Mouse (Mus musculus) forebrain, postnatal 0 days (tissue): ENCODE results near the gene Pef1. TPM values are rescaled to one million over a fixed set of nuclear protein-coding genes. Genes with fewer than 3 reads are reported as not detected.

ENCODE experiments used
- ATAC-seq: fragments of 200-750 bp; cut with Nextera tagmentation; 2 replicates; pipeline ENCODE4 v1.8.0; 2017; ENCODE audit warnings: mild to moderate bottlenecking, moderate library complexity
- DNase-seq: peaks from one replicate; pipeline ENCODE4 v3.0.0-alpha.2; 2015
- H3K27ac ChIP-seq: fragments of 300-500 bp; sonication (generic); 2 replicates; pipeline ENCODE4 v1.5.1; 2014; ENCODE audit warnings: low read depth, mild to moderate bottlenecking, antibody characterized with exemption, low read length, moderate library complexity, mixed read lengths
- H3K27me3 ChIP-seq: fragments of 300-500 bp; sonication (generic); 2 replicates; pipeline ENCODE4 v1.6.1; 2014; ENCODE audit warnings: mild to moderate bottlenecking, low read length, mixed read lengths; ENCODE audit not compliant: insufficient read depth
- H3K36me3 ChIP-seq: fragments of 300-500 bp; sonication (generic); 2 replicates; pipeline ENCODE4 v1.6.1; 2014; ENCODE audit warnings: mild to moderate bottlenecking, moderate library complexity; ENCODE audit not compliant: insufficient read depth
- H3K4me1 ChIP-seq: fragments of 300-500 bp; sonication (generic); 2 replicates; pipeline ENCODE4 v1.6.1; 2014; ENCODE audit warnings: antibody characterized with exemption; ENCODE audit not compliant: insufficient read depth
- H3K4me2 ChIP-seq: fragments of 300-500 bp; sonication (generic); 2 replicates; pipeline ENCODE4 v1.6.1; 2014; ENCODE audit warnings: low read depth, mild to moderate bottlenecking, moderate library complexity
- H3K4me3 ChIP-seq: fragments of 300-500 bp; sonication (generic); 2 replicates; pipeline ENCODE4 v1.5.1; 2014; ENCODE audit warnings: low read depth, low read length, mixed read lengths
- H3K9ac ChIP-seq: fragments of 300-500 bp; sonication (generic); 2 replicates; pipeline ENCODE4 v1.6.1; 2014; ENCODE audit warnings: mild to moderate bottlenecking
- H3K9me3 ChIP-seq: fragments of 300-500 bp; sonication (generic); 2 replicates; pipeline ENCODE4 v1.6.1; 2016; ENCODE audit warnings: low read length
- CTCF ChIP-seq: sonication (generic); IDR thresholded peaks from 2 replicates; pipeline ENCODE4 v1.5.1; 2016; ENCODE audit warnings: antibody characterized with exemption, control low read depth, low read depth
- WGBS: fragments of 180-500 bp; shearing (Covaris S2); extraction: QIAGEN DNeasy Blood & Tissue Kit; methylation state at CpG from one replicate; pipeline ENCODE4 v1.1.7; 2014; 5-methylcytosine and 5-hydroxymethylcytosine counted together
- polyA plus RNA-seq: library from polyadenylated mRNA; unstranded; fragments of >200 nt; fragmentation: Nextera tagmentation; extraction: Ambion mirVana; gene quantifications from 2 replicates; pipeline ENCODE4 v1.2.1, GENCODE M21; 2015
- total RNA-seq: library from RNA; depleted of rRNA; stranded (reverse); fragments of >200 nt; gene quantifications from 2 replicates; pipeline ENCODE4 v1.2.3, GENCODE M21; 2014; rRNA removed

Pef1 gene
- total and polyA plus RNA-seq, 2 experiments from 2014 or later, result 51.6 to 58.5 TPM

DNA sequence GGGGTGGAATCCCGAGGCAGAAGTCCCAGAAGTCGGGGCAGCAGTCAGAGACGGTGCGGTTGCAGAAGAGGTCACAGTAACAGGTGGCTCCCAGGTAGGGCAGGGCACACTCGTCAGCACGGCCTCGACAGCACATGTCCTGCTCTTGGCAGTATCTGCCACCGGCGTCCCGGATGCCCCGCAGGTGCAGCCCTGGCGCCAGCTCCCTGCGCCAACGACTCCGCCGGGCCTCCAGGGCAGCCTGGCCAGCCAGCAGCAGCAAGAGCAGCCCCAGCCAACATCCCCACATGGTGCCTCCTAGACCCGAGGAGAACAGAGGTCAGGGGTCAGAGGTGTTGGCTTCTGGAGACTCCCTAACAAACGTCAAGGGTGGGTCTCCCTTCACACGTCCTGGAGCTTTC lies 71.6 kb downstream of the Pef1 start:
- Histone ChIP-seq H3K9ac (no peak overlapping the region), H3K4me2 (no peak overlapping the region)

DNA sequence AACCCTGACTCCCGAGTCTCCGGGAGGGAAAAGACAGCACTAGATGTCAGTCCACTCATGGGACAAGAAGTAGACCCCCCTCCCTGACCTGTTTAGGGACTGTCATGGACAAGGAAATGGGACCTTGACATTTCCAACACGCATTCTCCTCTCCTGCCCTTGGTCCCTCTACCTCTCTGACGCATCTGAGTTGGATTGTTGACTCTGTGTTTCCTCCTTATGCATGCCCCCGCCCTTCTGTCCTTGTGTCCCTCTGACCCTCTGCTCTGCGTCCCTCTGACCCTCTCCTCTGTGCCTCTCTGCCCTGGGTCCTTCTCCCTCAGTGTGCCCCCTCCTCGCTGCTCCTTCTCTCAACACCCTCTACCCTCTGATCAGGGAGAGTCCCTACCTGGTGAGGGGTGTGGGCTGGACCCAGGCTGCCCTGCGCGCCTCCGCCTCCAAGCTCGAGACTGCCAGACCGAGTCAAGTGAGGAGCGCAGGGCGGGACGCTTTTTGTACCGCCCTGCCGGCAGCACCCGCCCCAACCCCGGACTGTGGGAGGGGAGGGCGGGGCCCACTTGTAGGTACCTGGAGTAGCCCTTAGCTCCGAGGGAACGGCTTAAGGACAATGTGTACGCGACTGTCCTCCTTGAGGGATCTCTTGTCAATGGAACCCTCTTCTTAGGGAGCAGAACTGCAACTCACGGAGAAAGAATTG lies 72.1 kb downstream of the Pef1 start:
- ATAC-seq, result no peak
- H3K4me2 ChIP-seq, result 0 out of 2 replicates have a peak overlapping the region, but pooled peaks have one; percentile 2
- no peak overlapping the region for H3K27ac ChIP-seq
- WGBS, result 6% methylated on average over 25 of the region's 25 CpGs
- TF ChIP-seq CTCF, result no peak
- peaks cover 16% of the 10 kb centered on the region for H3K27me3 ChIP-seq
- H3K4me3 ChIP-seq, result no peak overlapping the region
- H3K4me1 ChIP-seq, result no peaks in the 10 kb centered on the region
- DNase-seq, result no peak
- no peak overlapping the region for H3K9ac ChIP-seq
- H3K36me3 ChIP-seq, result no peaks in the 10 kb centered on the region
- H3K9me3 ChIP-seq, result no peaks in the 10 kb centered on the region

More for the DNA sequence above, 71.6 kb downstream of the Pef1 start:
- Histone ChIP-seq H3K36me3 (no peaks in the 10 kb centered on the region), H3K4me1 (no peaks in the 10 kb centered on the region), H3K27ac (no peak overlapping the region), H3K27me3 (peaks cover 16% of the 10 kb centered on the region), H3K4me3 (no peak overlapping the region), H3K9me3 (no peaks in the 10 kb centered on the region)
- WGBS, result 52% methylated on average over 19 of the region's 19 CpGs
- ATAC-seq (no peak), DNase-seq (no peak)
- TF ChIP-seq CTCF, result no peak

DNA sequence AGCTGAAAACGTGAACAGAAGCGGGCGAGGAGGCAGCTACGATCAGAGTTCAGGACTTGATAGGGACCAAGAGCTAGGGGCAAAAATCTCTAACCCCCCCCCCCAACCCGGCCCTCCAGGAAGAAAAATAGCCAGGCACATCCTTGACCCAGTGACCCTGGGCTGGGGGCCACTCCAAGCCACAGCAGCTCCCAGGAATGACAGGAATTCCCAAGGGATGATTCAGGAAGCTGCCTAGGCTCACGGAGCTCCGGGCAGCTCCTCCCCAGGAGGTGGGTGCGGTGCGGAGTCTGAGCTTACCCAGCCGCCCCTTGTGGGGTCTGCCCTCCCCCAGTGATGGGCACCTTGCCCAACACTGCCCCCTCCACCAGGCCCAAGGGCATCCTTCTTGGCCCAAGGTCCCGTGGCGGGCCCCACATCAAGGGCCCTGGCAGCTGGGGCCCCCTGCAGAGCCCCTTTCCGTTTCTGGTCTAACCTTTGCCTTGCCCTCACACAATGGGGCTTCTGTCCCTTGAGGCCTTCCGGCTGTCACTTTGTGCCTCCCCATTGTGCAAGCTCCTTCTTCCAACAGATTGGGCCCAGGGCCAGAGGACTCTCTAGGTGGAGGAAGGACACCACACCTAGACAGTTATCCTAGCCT lies 72.8 kb downstream of the Pef1 start, which contains the start of gene Tinagl1:
Gene Tinagl1 (minus strand): TSS at position 51 of the 640 bp plus-strand sequence.
- 1% methylated on average over 14 of the region's 14 CpGs for WGBS
- Histone ChIP-seq H3K4me1 (no peaks in the 10 kb centered on the region), H3K9ac (no peak within 1 kb of the TSS), H3K4me3 (no peak within 1 kb of the TSS), H3K4me2 (0 out of 2 replicates have a peak within 1 kb of the TSS, but pooled peaks have one; percentile 2), H3K27me3 (peaks cover 16% of the 10 kb centered on the region), H3K36me3 (no peaks in the 10 kb centered on the region), H3K9me3 (no peaks in the 10 kb centered on the region), H3K27ac (no peak within 1 kb of the TSS)
- no peak for TF ChIP-seq CTCF
- DNase-seq, result no peak
- no peak for ATAC-seq

DNA sequence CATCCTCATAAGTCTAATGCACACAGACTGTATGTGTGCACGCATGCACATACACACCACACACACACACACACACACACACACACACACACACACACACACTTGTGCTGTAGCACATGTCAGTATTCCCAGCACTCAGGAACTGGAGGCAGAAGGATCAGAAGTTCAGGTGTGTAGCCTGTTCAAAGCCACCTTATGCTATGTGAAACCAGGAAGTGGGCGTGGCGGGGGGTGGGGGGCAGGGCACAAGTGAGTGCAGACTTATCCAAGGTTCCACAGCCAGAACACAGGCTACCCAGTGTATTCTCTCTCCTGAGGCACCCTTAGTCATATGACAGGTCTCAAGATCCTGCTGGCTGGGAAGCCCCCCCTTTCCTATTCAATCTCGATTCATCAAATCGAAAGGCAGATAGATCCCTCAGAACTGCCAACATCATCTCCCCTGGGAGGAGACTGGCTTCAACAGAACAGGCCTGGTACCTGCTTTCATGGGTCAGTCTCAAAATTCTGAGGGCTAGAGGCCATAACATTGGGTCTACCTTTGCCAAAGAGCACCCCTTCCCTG lies 73.9 kb downstream of the Pef1 start:
- TF ChIP-seq CTCF, result no peak
- Histone ChIP-seq H3K4me1 (no peaks in the 10 kb centered on the region), H3K27me3 (peaks cover 16% of the 10 kb centered on the region), H3K9me3 (no peaks in the 10 kb centered on the region), H3K36me3 (no peaks in the 10 kb centered on the region), H3K9ac (no peak overlapping the region), H3K4me3 (no peak overlapping the region), H3K4me2 (no peak overlapping the region), H3K27ac (no peak overlapping the region)
- DNase-seq (no peak), ATAC-seq (no peak)
- whole genome bisulfite sequencing, result 72% methylated on average over 5 of the region's 5 CpGs

DNA sequence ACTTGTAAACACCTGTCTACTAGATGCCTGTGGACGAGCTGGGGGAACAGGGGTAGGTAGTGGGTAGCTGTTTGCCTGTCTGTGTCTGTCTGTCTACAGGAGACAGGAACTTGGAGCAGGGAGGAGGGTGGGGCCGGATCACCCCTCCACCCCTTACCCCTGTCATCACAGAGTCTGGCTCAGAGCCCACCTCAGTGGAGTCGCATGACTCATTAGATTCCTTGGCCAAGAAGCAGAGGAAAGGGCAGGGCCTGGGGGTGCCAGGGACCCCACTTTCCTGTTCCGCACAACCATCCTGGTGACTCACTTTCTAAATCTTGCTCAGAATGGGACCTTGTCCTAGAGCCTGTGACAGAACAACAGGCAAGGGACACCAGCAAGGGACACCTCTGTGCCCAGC lies 74.7 kb downstream of the Pef1 start:
- no peak for TF ChIP-seq CTCF
- no peaks in the 10 kb centered on the region for H3K4me1 ChIP-seq
- ATAC-seq (no peak), DNase-seq (no peak)
- peaks cover 16% of the 10 kb centered on the region for H3K27me3 ChIP-seq
- H3K27ac ChIP-seq, result no peak overlapping the region
- no peak overlapping the region for H3K9ac ChIP-seq
- H3K9me3 ChIP-seq, result no peaks in the 10 kb centered on the region
- H3K36me3 ChIP-seq, result no peaks in the 10 kb centered on the region
- WGBS, result 64% methylated on average over 4 of the region's 4 CpGs
- no peak overlapping the region for H3K4me3 ChIP-seq
- H3K4me2 ChIP-seq, result no peak overlapping the region

DNA sequence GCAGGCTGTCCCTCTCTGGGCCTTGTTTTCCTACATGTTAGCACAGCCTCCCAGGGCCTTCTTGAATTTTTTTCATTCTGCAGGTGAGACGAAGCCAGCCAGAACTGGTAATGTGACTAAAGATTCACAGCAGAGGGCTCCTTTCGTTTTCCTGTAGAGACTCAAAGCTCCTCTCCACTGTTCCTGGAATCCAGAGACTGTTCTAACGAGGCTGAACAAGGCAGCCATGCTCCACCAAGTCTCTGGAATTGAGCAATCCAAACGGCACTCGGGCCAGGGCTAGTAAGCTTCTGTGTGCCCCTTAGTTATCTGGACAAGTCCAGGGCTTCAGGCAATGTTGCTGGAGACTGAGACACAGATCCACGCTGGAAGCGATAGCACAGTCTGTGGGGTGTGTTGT lies 75.2 kb downstream of the Pef1 start:
- Histone ChIP-seq H3K4me3 (no peak overlapping the region), H3K9me3 (no peaks in the 10 kb centered on the region), H3K27me3 (peaks cover 16% of the 10 kb centered on the region), H3K36me3 (no peaks in the 10 kb centered on the region), H3K9ac (no peak overlapping the region), H3K27ac (no peak overlapping the region), H3K4me1 (no peaks in the 10 kb centered on the region), H3K4me2 (no peak overlapping the region)
- ATAC-seq (no peak), DNase-seq (no peak)
- 54% methylated on average over 7 of the region's 7 CpGs for WGBS
- no peak for TF ChIP-seq CTCF

Other genes starting within 250 kb of the Pef1 start
- gene Spocd1, start 173.3 kb upstream of the Pef1 start, total RNA-seq, result not detected in 2 replicates
- 0.05 TPM in 1 of 2 replicates, not detected in the other for gene Spocd1, start 173.3 kb upstream of the Pef1 start, polyA plus RNA-seq
- 195 and 216 TPM in 2 replicates for gene Adgrb2, start 117.7 kb upstream of the Pef1 start, total RNA-seq
- gene Adgrb2, start 117.7 kb upstream of the Pef1 start, polyA plus RNA-seq, result 15.8 and 18.3 TPM in 2 replicates
- 21.8 and 29.7 TPM in 2 replicates for gene Col16a1, start 54.7 kb upstream of the Pef1 start, total RNA-seq
- gene Col16a1, start 54.7 kb upstream of the Pef1 start, polyA plus RNA-seq, result 6.8 and 7.5 TPM in 2 replicates
- 2.4 and 5.0 TPM in 2 replicates for gene Hcrtr1, start 36.8 kb downstream of the Pef1 start, total RNA-seq
- gene Hcrtr1, start 36.8 kb downstream of the Pef1 start, polyA plus RNA-seq, result 1.6 and 2.5 TPM in 2 replicates
- gene Tinagl1, start 72.6 kb downstream of the Pef1 start, total RNA-seq, result 3.5 and 6.7 TPM in 2 replicates
- gene Tinagl1, start 72.6 kb downstream of the Pef1 start, polyA plus RNA-seq, result 3.5 and 4.5 TPM in 2 replicates
- 0.08 TPM in 1 of 2 replicates, not detected in the other for gene Gm853, start 119.8 kb downstream of the Pef1 start, total RNA-seq
- gene Gm853, start 119.8 kb downstream of the Pef1 start, polyA plus RNA-seq, result 0.08 and 0.28 TPM in 2 replicates
- gene Serinc2, start 176.6 kb downstream of the Pef1 start, total RNA-seq, result 12.7 and 14.0 TPM in 2 replicates
- 22.5 and 24.2 TPM in 2 replicates for gene Serinc2, start 176.6 kb downstream of the Pef1 start, polyA plus RNA-seq
- 129 and 201 TPM in 2 replicates for gene Fabp3, start 206.0 kb downstream of the Pef1 start, total RNA-seq
- gene Fabp3, start 206.0 kb downstream of the Pef1 start, polyA plus RNA-seq, result 318 and 358 TPM in 2 replicates
- 1.1 and 1.8 TPM in 2 replicates for gene Gm10570, start 206.1 kb downstream of the Pef1 start, total RNA-seq
- gene Gm10570, start 206.1 kb downstream of the Pef1 start, polyA plus RNA-seq, result 1.0 and 1.2 TPM in 2 replicates